Mouse (Mus musculus) adrenal gland, adult (tissue): ENCODE data around the gene Arih2.
A peak's percentile ranks its signal among the peaks of the same experiment; 100 is the strongest.
"Not testable (repeated sequence)": the region's sequence is repeated elsewhere in the genome, so short reads cannot be mapped to it uniquely, and the experiment has no call there.

ENCODE experiments used
- DNase-seq, 2 experiments: peaks; one replicate each; pipeline ENCODE4 v3.0.0; 2022 to 2023; ENCODE audit warnings: low spot score in 1 of 2; ENCODE audit not compliant: inconsistent age in 2 of 2

Arih2 gene

GRCm38 (mm10) chr9:108648611-108649560 lies at the start of gene Arih2:
Arih2 (minus strand) TSS chr9:108649386.
- peak; percentile 95 to 97 for DNase-seq

DNA sequence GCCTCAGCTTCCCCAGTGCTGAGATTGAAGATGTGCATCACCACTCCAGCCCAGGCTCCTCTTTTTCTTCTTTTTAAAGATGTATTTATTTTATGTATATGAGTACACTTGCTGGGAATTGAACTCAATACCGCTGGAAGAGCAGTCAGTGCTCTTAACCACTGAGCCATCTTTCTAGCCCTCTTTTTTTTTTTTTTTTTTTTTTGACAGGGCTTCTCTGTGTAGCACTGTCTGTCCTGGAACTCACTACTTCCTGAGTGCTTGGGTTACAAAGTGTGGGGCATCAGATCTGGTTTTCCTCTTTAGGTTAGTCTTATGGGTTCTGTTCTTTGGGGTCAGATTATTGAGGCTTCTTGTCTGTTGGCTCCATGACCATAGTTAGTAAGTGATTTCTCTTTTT lies 45.3 kb upstream of the Arih2 start:
- no peak for DNase-seq

- no peak for DNase-seq
Measured at GRCm38 (mm10) chr9:108693946-108694345, 44.8 kb upstream of the Arih2 start.

GRCm38 (mm10) chr9:108692226-108693041 lies 43.2 kb upstream of the Arih2 start:
- peak; percentile 68 to 89 for DNase-seq

DNA sequence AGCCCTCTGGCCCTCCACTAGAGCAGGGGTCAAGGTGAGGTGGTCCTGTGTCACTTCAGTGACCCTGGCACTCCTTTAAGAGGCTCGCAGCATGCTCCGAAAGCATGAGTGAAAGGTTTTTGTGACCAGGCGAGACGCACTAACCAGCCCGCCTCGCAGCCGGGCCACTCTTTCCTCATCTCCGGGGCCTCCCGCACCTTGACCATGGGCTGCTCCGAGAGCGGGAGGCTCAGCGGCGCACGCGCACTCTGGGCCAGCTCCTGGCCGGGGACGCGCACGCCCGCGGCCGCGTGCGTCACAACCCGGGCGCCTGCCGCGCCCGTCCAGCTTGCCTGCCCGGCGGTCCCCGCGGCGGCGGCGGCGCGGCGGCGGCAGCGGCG lies 42.6 kb upstream of the Arih2 start:
- peak; percentile 93 to 96 for DNase-seq

- DNase-seq: no peak
Measured at GRCm38 (mm10) chr9:108691371-108691770, 42.2 kb upstream of the Arih2 start.

GRCm38 (mm10) chr9:108690914-108691313 lies 41.7 kb upstream of the Arih2 start:
- DNase-seq: peak in 1 of 2 experiments; percentile 48

DNA sequence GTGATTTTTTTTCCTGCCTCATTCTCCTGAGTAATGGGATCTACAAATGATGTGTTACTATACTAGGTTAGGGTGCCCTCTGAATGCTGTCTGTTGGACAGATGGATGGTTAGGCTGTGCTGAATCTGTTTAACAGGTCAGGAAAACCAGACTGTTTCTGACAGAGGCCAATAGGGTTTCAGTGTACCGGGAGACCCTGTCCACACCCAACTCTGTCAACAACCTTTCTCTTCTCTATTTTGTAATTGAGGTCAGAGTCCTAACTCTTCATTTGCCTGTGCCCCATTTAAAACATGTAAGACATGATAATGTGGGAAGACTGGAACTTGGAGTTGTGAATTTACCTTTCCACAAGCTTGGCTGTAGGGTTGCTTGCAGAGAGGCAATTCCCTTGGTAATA lies 40.8 kb upstream of the Arih2 start:
- no peak for DNase-seq

- DNase-seq: no peak
Measured at GRCm38 (mm10) chr9:108689106-108689505, 39.9 kb upstream of the Arih2 start, which contains the start of gene Prkar2a. Prkar2a (plus strand) TSS chr9:108689314.

GRCm38 (mm10) chr9:108688451-108688850 lies 39.3 kb upstream of the Arih2 start:
- DNase-seq: peak in 1 of 2 experiments; percentile 72

GRCm38 (mm10) chr9:108687686-108688085 lies 38.5 kb upstream of the Arih2 start:
- peak; percentile 56 to 81 for DNase-seq

GRCm38 (mm10) chr9:108687181-108687580 lies 38.0 kb upstream of the Arih2 start:
- peak in 1 of 2 experiments; percentile 68 for DNase-seq

DNA sequence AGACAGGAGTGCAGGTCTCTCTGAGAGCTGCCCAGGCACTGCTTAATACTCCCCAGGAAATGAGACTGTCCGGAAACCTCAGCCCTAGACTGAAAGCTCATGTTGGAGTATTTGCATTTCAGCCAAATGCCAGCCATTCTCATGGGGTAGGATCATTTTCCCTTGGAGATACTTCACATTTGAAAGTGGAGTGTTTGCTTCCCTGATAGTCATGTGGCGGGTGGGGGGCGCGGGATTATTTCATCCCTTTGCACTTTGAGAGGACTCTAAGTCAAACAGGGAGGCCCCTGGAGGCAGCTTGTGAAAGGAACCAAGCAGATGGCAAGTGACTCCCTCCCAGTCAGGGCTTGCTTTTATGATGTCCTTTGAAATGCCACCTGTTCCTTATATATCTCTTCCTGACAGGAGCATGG lies 37.3 kb upstream of the Arih2 start:
- no peak for DNase-seq

- DNase-seq: no peak
Measured at GRCm38 (mm10) chr9:108680026-108680425, 30.8 kb upstream of the Arih2 start.

DNA sequence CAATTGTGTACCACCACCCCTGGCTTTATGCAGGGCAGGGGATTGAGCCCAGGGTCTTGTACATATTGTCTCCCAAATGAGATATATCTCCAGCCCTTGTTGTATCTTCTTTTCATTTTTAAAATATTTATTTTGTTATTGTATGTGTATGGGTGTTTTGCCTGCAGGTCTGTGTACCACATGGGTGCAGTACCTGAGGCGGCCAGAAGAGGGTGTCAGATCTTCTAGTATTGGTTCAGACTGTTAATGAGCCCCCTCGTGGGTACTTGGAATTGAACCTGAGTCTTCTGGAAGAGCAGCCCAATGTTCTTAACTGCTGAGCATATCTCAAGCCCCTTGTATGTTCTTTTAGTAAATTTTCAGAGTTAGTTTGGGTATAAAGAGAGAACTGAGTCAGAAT lies 24.0 kb upstream of the Arih2 start:
- DNase-seq: no peak

DNA sequence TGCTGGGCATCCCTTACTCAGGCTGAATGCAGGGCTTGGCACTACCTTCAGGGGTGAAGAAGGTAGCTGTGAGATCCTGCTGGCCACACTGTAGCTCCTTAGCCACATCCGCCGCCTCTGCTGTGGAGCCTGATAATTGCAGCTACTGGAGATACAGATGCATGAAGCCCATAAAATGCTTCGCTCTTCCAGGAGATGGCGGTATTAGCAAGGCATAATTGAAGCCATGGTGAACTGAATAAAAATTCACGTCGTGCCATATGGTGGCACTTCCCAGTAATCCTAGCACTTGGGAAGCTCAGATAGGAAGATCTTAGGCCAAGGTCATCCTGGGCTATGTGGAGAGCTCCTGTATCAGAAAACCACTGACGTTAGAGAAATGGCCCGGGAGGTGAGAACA lies 20.7 kb upstream of the Arih2 start:
- no peak for DNase-seq

DNA sequence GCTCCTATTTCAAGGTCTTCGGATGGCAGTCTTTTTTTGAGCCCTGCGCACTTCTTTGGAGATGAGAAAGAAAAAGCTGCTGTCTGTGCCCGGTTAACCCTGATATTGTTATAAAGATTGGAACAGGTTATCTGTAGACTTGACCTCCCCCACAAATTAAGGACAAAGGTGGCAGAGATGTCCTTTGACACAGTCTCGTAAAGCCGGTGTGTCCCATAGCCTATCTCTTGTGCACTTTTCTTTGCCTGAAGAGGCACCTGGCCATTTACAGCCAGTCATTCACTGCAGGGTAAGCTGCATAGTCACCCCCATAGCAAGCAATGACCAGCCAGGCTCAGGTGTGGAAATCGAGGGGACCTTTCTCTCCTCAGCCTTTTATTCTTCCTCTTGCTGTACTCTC lies 13.5 kb upstream of the Arih2 start:
- DNase-seq: peak in 1 of 2 experiments; percentile 64

- DNase-seq: peak; percentile 91 to 94
Measured at GRCm38 (mm10) chr9:108661677-108662612, 12.8 kb upstream of the Arih2 start, which contains the start of gene Slc25a20. Slc25a20 (plus strand) TSS chr9:108662088.

DNA sequence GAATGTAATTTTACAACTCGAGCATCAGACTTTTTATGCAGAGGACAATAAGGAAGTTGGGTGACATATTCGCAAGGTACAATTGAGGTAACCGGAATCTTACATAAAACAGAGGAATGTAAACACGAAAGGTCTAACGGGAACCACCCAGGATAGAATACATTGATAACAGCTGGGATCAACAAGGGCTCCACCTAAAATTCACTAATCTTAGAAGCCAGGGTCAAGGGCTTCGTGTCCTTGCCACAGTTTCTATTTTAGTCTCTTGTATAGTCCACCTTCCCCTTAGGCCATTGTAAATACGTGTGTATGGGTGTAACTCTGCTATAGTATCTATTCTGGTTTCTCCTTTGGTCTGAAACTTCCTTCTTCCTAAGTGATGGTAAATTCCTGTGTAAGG lies 6.7 kb upstream of the Arih2 start:
- DNase-seq: not testable (repeated sequence)
